Mouse (Mus musculus): Measurements from ENCODE around the gene Nr4a2.

Nr4a2 gene

DNA sequence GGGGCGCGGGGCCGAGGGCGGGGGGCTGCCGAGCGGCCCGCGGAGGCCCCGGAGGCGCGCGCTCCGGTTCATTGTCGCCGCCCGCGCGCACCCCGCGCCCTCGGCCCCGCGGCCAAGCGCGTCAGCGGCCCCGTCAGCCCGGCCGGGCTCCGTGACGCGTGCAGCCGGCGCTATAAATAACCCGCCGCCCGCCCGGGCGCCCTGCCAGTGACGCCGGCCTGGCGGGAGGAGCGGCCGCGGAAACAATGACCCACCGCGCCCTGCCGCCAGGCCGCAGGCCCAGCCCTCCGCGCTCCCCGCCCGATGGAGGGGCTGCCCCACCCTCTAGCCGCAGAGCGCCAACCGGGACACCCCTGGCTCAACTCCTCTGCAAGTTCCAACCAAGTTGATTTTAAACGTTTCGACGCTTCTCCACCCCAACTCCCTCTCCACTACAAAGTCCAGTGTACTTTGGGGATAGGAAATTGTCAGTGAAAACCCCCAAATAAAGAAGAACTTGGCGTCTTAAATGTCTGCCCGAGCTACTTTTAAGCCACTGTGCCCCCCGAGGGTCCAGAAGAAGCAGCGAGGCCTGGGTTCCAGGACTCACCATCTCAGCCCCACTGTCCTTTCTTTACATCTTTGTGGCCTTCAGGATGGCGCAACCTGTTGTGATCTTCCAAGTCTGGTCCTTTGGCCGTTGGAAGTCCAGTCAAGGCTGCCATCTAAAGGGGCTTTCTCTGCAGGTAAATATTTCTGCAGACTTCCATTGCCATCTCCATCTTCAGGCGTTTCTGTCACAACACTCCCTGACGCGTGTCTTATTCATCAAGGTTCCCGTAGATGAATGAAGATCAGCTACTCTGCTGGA lies at the start of gene Nr4a2:
Nr4a2 (minus strand) TSS at position 13 of the 850 bp plus-strand sequence.
- DNase-seq (ENCODE audit: low read depth, low spot score) = peak; percentile 66

DNA sequence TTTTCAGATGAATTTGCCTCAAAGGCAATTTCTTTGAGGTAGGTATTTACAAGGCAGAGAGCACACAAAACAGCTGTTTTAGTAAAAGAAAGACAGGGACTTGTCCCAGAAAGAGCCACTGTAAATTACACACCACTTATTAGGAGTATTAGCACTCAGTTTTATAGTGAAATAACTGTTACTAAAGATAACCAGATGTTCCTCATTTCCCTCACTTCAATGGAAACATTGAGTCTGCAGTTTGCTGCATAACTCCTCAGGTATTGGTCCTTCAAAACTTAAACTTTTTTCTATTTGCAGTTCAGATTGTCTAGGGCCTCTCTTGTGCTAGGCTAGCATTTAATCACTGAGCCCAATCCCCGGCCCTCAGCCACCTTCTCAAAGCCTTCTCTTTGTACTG lies 41.6 kb upstream of the Nr4a2 start:
- DNase-seq (ENCODE audit: low read depth, low spot score) = no peak

DNA sequence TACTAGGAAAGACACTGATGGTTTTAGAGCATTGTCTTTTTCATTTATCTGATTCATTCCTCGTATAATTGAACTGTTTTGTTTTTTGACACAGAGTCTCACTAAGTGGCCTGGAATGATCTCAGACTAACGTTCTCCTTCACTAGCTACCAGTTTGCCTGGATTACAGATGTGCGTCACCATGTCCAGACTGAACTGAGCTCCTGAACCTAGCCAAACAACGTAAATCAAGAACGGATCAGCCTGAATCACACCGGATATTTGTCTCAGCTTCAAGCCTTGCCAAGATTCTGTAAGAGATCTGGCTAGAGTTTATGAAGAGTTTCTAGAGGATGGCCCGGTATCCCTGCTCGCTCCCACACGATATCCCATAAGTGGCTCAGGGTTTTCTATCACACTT lies 33.0 kb upstream of the Nr4a2 start:
- no peak for DNase-seq (ENCODE audit: low read depth, low spot score)

DNA sequence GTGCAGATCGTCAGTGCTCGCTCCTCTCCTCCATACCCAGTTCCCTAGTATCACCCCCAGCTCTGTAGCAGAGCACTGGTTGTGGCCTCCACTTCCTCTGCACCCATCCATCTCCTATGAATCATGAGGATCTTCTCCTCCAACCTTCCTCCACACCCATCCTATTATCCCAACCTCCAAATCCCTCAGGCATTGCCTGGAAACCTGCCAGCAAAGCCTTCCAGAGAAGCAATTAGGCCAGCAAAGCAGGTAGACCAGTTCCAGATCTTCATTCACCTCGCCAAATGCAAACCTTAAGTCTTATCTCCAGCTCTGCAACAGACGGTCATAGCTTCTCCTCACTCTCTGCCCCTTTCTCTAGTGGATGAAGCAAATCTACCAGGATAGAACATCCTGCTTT lies 26.0 kb upstream of the Nr4a2 start:
- no peak for DNase-seq (ENCODE audit: low read depth, low spot score)

DNA sequence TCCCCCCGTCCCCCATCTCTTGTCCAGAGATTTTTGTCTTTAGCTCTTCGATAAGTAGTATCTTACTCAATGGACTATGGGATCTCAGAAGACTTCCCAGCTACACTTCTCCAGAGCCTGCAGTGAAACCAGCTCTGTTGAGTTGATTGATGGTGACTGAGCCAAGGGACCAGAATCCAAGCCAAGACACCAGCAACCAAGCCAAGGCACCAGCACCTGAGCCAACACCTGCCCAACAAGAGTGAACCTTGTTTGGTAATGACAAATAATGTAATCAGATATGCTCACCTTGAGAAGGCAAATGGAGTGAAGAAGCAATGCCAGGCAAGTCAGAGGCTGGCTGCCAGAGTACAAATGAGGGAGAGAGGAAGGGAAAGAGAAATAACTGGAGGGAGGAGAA lies 24.4 kb upstream of the Nr4a2 start:
- no peak for DNase-seq (ENCODE audit: low read depth, low spot score)

DNA sequence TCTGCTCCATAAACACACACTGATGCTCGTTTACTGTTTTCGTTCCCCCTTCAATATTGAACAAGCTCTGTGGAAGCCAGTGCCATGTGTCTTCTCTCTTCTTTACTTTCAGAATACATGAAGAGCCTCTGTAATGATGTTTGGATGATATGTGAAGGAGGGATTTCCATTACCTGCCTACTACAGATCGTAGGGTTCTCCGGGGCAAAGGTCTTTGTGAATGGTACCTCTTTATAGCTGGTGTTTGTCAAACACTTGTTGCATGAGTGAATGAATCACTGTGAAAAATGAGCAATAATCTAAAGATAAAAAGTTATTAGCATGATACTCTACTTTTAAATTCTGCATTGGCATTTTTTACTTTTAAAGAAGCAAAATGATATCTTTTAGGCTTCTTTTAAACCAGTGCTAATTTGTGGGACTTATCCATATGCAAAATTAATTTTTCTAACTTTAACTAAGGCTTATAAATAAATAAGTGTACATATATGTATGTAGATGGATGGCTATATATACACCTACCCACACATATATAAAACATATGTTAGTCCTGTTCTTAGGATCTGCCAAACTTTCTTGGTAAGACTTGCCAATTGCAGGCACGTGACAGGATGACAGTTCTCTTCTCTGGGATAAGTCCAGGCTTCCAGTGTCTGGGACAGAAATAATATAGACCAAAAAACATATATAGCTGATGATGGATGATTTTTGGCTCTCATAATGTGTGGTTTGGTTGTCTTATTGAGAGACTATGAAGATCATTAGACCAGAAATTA lies 22.0 kb upstream of the Nr4a2 start:
- DNase-seq (ENCODE audit: low read depth, low spot score) = no peak

DNA sequence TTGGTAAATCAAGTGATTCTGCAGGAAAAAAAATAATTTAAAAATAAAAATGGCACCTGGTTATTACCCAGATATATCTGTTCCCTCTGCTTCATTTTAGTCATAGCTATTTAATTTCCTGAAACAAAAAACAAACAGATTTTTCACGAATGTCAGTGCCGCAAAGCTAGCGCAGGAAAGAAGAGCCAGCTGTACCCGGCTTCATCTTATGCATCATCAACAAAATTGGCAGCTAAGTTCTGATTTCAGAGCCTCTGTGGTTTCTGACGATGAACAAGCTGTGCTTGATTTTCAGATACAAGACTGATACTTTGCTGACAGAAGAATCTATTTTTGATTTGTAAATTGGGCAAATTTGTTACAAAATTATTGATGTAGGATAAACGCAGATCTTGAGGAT lies 14.8 kb upstream of the Nr4a2 start:
- no peak for DNase-seq (ENCODE audit: low read depth, low spot score)

DNA sequence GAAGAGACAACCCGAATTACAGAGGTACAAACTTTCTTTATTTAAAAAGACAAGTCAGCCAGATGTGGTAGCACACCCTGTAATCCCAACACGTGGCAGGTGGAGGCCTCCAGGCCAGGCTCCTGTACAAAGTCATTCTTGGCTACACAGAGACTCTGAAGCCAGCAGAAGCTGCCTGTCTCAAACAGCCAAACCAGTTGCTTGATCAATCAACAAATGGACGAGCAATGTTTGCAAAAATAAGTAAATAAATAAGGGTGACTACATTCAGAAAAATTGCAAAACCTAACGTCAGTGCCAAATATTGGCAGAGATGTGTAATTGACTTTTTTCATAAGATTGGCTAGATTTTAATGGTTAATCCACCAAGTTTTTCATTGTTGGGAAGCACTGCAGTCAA lies 3.7 kb upstream of the Nr4a2 start:
- DNase-seq (ENCODE audit: low read depth, low spot score) = no peak

DNA sequence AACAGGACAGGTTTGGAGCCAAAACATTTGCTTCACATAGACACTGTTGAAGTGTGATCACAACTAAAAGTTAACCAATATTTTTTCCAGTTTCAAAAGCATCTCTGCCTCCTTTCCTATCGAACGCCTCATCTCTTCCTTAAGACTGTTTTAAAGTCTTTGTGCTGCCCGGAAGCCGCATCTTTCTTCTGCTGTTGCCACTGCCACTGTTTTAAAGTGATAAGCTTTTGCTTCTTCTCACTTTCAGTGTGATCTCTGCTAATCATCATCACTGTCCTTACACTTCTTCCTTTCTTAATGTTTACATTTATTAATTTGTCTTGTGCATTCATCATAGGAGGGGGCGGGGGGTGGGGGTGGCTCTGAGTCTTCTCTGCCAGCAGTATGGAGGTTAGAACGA lies 2.1 kb upstream of the Nr4a2 start:
- no peak for DNase-seq (ENCODE audit: low read depth, low spot score)

DNA sequence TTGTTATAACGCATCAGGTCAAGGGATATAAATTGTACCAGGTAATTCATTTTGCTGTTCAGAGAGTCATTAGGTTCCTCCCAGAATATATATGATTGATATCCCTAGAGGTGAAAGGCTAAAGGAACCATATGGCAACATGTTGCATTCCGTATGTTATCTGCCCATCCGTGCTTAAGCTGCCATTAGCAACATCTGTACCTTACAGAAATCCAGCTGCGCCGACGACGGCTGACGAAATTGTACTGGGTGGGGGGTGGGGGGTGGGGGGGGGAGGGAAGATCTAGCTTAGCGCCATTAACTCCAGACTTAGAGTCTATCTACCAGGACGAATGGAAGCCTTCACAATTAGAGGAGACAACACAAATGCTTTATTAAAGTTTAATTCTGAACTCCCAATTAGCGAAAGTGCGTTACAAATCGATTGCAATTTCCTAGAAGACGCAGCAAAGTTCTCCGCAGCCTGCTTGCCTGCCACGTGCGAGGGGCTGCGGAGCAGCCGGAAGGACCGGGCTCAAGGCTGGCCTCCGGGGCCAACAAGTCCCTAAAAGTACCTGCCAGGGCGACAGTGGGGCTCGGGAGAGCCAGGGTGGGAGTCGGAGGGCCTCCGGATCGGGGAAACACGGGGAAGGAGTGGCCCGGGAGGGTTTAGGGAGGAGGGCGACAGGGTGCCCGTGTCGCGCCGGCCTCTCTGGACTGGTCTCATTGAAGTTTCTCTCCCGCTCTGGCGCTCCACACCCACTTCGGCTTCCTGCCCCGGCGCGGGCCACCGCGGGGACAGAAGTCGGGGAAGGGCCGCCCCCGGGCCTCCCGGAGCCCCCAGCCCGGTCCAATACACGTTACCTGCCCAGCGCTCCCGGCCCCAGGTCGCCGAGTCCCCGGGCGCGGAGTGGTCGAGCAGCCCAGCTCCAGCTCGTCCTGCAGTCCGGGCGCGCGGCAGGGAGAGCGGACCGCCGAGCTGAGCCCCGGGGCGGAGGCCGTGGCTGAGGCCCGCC lies 520 bp downstream of the Nr4a2 start:
- DNase-seq (ENCODE audit: low read depth, low spot score) = peak; percentile 50

DNA sequence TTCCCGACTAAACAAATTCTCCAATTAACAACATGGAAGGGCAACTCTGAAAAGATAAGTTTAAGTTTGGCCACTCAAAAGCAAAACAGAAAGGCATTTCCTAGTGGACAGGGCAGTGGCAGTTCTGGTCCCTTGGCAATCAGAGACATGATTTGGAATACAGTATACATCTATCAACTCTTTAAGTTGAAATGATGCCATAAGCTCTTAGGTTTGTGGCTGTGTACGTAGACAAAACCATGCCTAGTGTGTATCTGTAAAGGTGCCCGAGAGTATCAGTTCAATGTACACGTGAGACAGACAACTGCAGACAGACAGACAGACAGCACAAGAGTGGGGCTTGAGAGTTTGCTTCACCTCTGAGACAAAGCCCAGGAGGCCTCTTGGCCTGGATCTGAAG lies 2.7 kb downstream of the Nr4a2 start:
- DNase-seq (ENCODE audit: low read depth, low spot score) = no peak

DNA sequence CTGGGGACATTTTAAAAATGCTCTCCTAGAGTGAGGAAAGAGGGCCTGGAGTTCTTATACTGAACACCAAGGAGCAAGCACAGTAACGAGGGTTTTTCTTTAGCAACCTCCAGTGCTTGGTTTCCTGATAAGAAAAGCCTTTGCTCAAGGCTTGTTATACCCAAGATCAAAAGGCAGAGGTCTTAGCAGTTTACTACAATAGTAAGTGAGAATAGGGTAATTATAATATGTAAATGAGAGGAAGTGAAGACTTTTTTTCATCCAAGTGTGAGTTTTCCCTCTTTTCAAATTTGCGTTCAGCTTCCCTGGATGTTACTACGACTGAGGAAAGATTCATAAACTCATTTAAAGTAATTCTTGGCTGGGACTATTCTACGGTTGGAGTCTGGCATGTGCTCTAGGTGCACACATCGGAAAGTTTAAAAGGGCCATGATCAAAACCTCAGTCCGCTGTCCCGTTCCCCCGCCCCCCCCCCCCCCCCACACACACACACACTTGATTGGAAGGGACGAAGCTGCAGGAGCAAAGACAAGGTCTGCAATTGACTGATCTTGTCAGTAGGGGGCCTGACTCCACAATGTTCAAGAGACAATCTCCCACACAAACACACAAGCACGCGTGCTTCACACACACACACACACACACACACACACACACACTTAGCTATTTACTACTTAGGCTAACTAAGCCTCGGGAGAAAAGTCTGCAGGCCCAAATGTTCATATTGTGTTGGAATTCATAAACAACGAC lies 6.4 kb downstream of the Nr4a2 start:
- DNase-seq (ENCODE audit: low read depth, low spot score) = peak; percentile 81

DNA sequence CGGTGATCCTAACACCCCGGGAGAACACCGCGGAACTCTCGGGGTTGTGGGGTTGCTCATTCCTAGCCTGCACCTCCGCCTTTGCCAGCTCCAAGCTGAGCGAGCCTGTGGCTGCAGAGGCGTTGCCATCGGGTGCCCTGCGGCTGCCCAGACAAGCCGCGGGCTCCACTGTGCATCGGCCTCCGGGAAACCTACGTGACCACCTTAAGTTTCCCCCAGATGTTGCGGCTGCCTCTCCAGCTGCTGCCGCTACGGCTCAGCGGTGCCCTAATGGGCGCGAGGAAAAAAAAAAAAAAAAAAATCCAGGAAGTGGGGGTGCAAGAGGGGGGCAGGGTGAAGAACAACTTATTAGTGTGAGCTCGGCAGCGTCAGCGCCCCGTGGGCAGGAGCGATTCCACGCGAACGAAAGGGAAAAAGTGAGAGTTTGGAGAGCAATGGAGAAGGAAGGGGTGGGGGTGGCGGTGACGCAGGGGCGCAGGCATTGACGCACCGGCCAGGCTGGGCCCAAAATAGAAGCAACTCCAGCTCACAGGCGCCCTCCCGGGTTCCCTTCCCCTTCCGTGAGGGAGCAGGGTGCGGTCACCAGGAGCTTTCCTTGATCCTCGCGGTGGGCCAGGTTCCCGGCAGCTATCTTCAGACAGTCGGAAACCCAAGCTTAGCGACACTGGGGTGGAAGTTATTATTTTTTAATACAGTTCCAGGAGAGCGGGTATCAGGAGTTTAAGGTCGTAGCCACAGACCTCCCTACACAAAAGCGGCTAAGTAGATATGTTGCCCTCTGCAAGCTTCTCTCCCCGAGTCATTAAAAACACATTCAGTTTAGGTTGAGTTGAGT lies 7.2 kb downstream of the Nr4a2 start:
- peak; percentile 85 for DNase-seq (ENCODE audit: low read depth, low spot score)

DNA sequence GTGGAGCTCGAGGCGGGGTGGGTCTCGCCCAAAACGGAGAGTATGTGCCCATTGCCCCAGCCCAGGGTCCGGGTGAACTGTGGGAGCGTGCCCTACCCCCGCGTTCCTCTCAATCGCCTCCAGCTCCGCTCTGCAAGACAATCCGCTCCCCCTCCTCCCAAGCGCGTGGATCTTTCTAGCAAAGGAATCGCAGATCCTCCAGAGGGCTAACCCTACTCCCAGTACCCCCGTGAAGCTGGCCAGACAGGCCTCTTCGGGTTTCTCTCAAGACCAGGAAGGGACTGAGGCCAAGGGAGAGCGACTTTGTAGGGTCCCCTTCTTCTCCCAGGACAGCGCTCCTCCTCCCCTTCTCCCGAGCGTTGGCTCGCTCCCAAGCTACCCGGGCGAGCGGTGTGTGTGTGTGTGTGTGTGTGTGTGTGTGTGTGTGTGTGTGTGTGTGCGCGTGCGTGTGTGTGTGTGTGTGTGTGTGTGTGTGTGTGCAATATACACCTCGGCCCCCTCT lies 7.9 kb downstream of the Nr4a2 start:
- DNase-seq (ENCODE audit: low read depth, low spot score) = peak; percentile 51

DNA sequence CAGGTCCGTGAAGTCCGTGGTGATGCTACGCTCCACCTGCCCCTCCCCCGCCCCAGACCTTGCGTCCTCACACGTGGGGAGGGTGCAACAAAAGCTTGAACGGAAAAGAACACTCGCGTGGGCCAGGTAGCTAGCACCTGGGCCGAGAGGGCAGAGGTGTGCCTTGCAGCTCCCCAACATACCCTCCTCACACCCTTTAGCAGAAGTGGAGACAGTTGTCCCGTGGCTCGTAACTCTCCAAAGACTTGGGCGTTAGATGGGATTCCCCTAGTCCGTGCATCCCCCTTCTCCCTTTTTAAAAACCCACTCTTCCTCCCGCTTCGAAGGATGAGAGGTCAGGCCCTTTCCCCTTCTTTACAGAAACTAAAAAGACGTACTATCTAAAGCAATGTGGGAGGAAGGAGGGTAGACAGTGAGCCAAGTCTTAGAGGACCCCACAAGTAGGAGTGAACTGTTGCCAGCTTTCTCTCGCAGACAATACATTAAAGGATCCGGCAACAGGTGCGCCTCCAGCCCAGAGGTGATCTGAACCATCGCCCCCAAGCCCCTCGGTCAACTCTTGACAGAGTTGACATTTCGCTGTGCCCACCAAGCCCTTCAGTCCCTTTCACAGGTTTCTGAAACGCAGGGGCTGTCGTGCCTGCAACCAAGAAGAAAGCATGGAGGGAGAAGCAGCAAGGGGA lies 8.5 kb downstream of the Nr4a2 start:
- DNase-seq (ENCODE audit: low read depth, low spot score) = no peak

DNA sequence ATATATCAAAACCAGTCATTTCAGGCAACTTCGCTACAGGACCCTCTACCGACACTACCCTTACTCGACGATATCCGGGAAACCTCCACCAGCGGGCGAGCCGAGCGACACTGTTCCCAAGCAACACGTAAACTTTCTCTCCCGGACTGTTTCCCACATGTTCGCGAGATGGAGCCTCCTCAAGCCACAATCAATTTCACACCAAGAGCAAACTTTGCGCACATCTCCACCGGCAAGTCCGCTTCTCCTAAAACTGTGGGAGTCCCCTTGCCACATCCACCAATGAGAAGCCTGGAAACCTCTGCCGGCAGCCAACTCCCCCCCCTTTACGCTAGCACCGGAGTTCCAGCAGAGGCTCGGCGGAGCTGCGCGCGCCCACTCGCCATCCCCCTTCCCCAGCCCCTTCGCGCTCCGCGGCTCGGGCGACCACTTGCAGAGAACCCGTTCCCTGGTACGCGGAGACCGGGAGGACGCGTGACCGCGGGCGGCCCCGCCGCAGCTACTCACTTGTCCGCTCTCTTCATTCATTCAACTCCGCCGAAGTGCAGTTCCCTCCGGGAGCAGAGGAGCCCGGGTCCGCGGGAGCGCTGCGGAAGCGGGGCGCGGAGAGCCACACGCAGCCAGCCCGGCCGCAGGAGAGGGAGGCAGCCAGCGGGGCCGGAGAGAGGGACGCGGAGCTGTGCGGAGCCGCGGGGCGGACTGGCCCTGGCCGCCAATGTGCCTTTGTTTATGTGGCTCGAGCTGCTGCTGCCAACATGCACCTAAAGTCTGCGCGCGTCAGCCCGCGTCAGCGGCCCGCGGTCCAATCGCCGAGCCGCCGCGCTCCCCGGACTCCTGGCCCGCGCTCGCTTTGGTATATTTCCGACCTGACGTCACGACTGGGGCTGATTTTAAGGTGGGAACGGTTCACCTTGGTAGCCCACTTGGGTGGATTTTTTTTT lies 9.3 kb downstream of the Nr4a2 start:
- peak; percentile 88 for DNase-seq (ENCODE audit: low read depth, low spot score)

DNA sequence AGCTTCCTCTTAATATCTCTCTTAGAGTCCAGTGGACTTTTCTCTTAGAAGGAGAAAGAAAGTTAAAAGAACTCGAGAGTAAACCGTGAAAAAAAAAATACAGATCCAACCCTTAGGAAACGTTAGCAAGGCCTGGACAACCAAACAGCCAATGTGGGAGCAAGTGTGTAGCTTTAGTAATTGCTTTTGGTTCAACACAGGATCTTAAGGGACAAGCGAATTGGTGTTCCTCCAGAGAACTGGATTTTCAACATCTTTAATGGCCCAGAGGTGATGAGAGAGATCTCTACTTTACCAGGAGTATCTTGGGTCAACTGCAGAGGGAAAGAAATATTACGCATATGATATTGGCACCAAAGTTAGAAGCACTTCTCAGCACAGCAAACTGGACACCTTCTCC lies 10.4 kb downstream of the Nr4a2 start:
- no peak for DNase-seq (ENCODE audit: low read depth, low spot score)

DNA sequence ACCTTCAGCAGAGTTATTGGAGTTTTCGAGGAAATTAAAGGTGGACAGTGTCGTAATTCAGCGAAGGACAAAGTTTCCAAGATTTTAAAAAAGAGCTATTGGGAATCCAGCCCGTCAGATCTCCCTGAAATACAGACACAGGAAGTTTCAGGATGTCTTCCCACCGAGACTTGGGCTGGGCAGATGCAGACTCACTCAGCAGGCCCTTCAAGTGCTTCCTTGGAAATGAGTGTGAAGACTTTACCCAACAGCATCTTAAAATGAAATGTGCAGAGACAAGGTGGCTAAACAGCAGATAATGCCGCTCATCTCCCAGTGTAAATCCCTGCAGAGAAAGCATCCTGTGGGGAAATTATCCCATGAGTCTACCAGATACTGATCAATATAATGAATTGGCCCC lies 10.9 kb downstream of the Nr4a2 start:
- DNase-seq (ENCODE audit: low read depth, low spot score) = no peak

All from CD4-positive, CD25-positive, alpha-beta regulatory T cell, adult 2 months (primary cell).